In genomic region chr11:3335651-3336216, GRCm38 (mm10) we compare ENCODE assay signal across 8 mouse cellular contexts. TPM values are rescaled to one million over a fixed set of nuclear protein-coding genes. Genes with fewer than 3 reads are reported as not detected.
DNase-seq lines count a peak whose midpoint lies in the region; ATAC-seq and TF ChIP-seq lines count a peak whose summit lies in the region.

No protein-coding gene starts in this region.

- peak overlapping the region; percentile 38 for H3K4me2 ChIP-seq in heart, embryonic 16.5 days (ENCODE audit: low read depth, low read length)
- no peak overlapping the region for H3K4me2 ChIP-seq in lung, embryonic 16.5 days (ENCODE audit: low read depth, low read length)

- 0 out of 2 replicates have a peak, but pooled peaks have one; percentile 58 for TF ChIP-seq POLR2A in thymus, adult 2 months (IDR thresholded peaks at IDR 0.05; ENCODE audit: control insufficient read depth, extremely low read depth, insufficient read depth, low read length, poor library complexity)

- peak overlapping the region; percentile 44; the same call in 1 of the 2 replicates for H3K9ac ChIP-seq in heart, embryonic 16.5 days (ENCODE audit: low read length)
- H3K9ac ChIP-seq in lung, embryonic 16.5 days (ENCODE audit: low read length): peak overlapping the region; percentile 39; the same call in 1 of the 2 replicates

- no peaks in the 10 kb centered on the region for H3K9me3 ChIP-seq in heart, embryonic 16.5 days (replicated peaks; ENCODE audit: control insufficient read depth, low read length)
- no peaks in the 10 kb centered on the region for H3K9me3 ChIP-seq in lung, embryonic 16.5 days (ENCODE audit: control insufficient read depth, low read length)

- H3K4me3 ChIP-seq in layer of hippocampus, adult 2 months: no peak overlapping the region
- H3K4me3 ChIP-seq in heart, embryonic 16.5 days (ENCODE audit: low read length): peak overlapping the region; percentile 1; the same call in 1 of the 2 replicates
- H3K4me3 ChIP-seq in lung, embryonic 16.5 days (ENCODE audit: low read length): no peak overlapping the region
- H3K4me3 ChIP-seq in thymus, adult 2 months (ENCODE audit: control insufficient read depth, insufficient read depth, low read length): peak overlapping the region; percentile 42

- no peaks in the 10 kb centered on the region for H3K27me3 ChIP-seq in heart, embryonic 16.5 days (ENCODE audit: control insufficient read depth, insufficient read depth, low read length)
- no peaks in the 10 kb centered on the region for H3K27me3 ChIP-seq in lung, embryonic 16.5 days (ENCODE audit: control insufficient read depth, insufficient read depth, low read depth, low read length)
- H3K27me3 ChIP-seq in thymus, adult 2 months (ENCODE audit: control insufficient read depth, insufficient read depth, low read length): no peaks in the 10 kb centered on the region

- H3K27ac ChIP-seq in layer of hippocampus, adult 2 months: peak overlapping the region; percentile 79
- peak overlapping the region; percentile 69 for H3K27ac ChIP-seq in heart, embryonic 16.5 days (ENCODE audit: low read length)
- 0 out of 2 replicates have a peak overlapping the region, but pooled peaks have one; percentile 24 for H3K27ac ChIP-seq in lung, embryonic 16.5 days (ENCODE audit: low read length)
- peak overlapping the region; percentile 96 for H3K27ac ChIP-seq in thymus, adult 2 months (ENCODE audit: control insufficient read depth, insufficient read depth, low read length)

- no peak for ATAC-seq in heart, embryonic 16.5 days (replicated peaks; ENCODE audit: extremely low read depth, insufficient read depth, low FRiP score)
- ATAC-seq in lung, embryonic 16.5 days (ENCODE audit: low read depth): no peak

- WGBS in heart, embryonic 16.5 days: 20% methylated on average over 11 of the region's 11 CpGs
- WGBS in lung, embryonic 16.5 days: 24% methylated on average over 11 of the region's 11 CpGs
- WGBS in thymus, adult 2 months: 1% methylated on average over 11 of the region's 11 CpGs

- TF ChIP-seq CTCF in layer of hippocampus, adult 2 months (conservative IDR thresholded peaks at IDR 0.05): no peak
- TF ChIP-seq CTCF in thymus, adult 2 months (IDR thresholded peaks at IDR 0.05; ENCODE audit: borderline replicate concordance, control insufficient read depth, extremely low read depth, insufficient read depth, low read length, poor library complexity): no peak

- H3K36me3 ChIP-seq in heart, embryonic 16.5 days (ENCODE audit: control insufficient read depth, insufficient read depth): peaks cover 10% of the 10 kb centered on the region; the same call in 1 of the 2 replicates
- H3K36me3 ChIP-seq in lung, embryonic 16.5 days (ENCODE audit: control insufficient read depth, insufficient read depth, low read length): no peaks in the 10 kb centered on the region
- peaks cover 14% of the 10 kb centered on the region; the same call in 1 of the 2 replicates for H3K36me3 ChIP-seq in thymus, adult 2 months (ENCODE audit: control insufficient read depth, insufficient read depth, low read length)

- peaks cover 42% of the 10 kb centered on the region for H3K4me1 ChIP-seq in heart, embryonic 16.5 days (ENCODE audit: control insufficient read depth, insufficient read depth, low read length)
- peaks cover 29% of the 10 kb centered on the region for H3K4me1 ChIP-seq in lung, embryonic 16.5 days (replicated peaks; ENCODE audit: control insufficient read depth, insufficient read depth, low read length)
- peaks cover 64% of the 10 kb centered on the region for H3K4me1 ChIP-seq in thymus, adult 2 months (replicated peaks; ENCODE audit: control insufficient read depth, insufficient read depth, low read length)

- no peak for DNase-seq in layer of hippocampus, adult 2 months (ENCODE audit: low spot score in 2 of 2)
- no peak for DNase-seq in layer of hippocampus, adult 9-11 months
- peak; percentile 92 for DNase-seq in cerebellum, adult 11-12 months
- DNase-seq in thymus, adult 2 months: peak; percentile 84
- DNase-seq in left cerebral cortex, adult 9 months (ENCODE audit: low spot score in 2 of 2): no peak
- DNase-seq in neural tube, embryonic 10.5 days (ENCODE audit: extremely low spot score, low spot score): no peak

RNA-seq across cellular contexts. Expression of gene Pik3ip1, which starts 5.5 kb away (rescaled TPM):
- 10 to 100 TPM; 35.9 to 41.5 TPM for total RNA-seq in layer of hippocampus, adult 2 months (2021)
- polyA plus RNA-seq in heart, embryonic 16.5 days (2015; fragmentation: Nextera tagmentation; extraction: Ambion mirVana): 40.9 and 41.1 TPM in 2 replicates
- polyA plus RNA-seq in lung, embryonic 16.5 days (2015; fragmentation: Nextera tagmentation; extraction: Ambion mirVana): 11.8 and 12.0 TPM in 2 replicates
- polyA plus RNA-seq in thymus, adult 2 months (2012; rRNA removed): 151 and 153 TPM in 2 replicates

RNA-seq across cellular contexts. Expression of gene Patz1, which starts 47.1 kb away (rescaled TPM):
- total RNA-seq in layer of hippocampus, adult 2 months (2021): 10 to 100 TPM; 55.5 to 56.6 TPM
- polyA plus RNA-seq in heart, embryonic 16.5 days (2015; fragmentation: Nextera tagmentation; extraction: Ambion mirVana): 25.7 and 26.3 TPM in 2 replicates
- 41.2 and 41.4 TPM in 2 replicates for polyA plus RNA-seq in lung, embryonic 16.5 days (2015; fragmentation: Nextera tagmentation; extraction: Ambion mirVana)
- polyA plus RNA-seq in thymus, adult 2 months (2012; rRNA removed): 216 and 243 TPM in 2 replicates

Comparison
In these comparisons a context has a peak if more than half of its experiments do, and no peak if none do; other contexts are left out.
1. DNase-seq: peak in cerebellum, adult 11-12 months (single experiment) and thymus, adult 2 months (single experiment); none in layer of hippocampus, adult 2 months (0 of 2), layer of hippocampus, adult 9-11 months (single experiment), left cerebral cortex, adult 9 months (0 of 2) and neural tube, embryonic 10.5 days (single experiment).
2. H3K27ac ChIP-seq: peak in every context shown above with its lines; median percentile 96 in thymus, adult 2 months; 79 in layer of hippocampus, adult 2 months; 69 in heart, embryonic 16.5 days; 24 in lung, embryonic 16.5 days.
3. H3K4me3 ChIP-seq: peak in heart, embryonic 16.5 days (single experiment) and thymus, adult 2 months (single experiment); none in layer of hippocampus, adult 2 months (single experiment) and lung, embryonic 16.5 days (single experiment).